28 mouse cellular contexts compared by ENCODE assay signal in genomic region chr8:77098101-77098500, GRCm38 (mm10).
A peak's percentile ranks its signal among the peaks of the same experiment; 100 is the strongest.
DNase-seq lines count a peak whose midpoint lies in the region; ATAC-seq and TF ChIP-seq lines count a peak whose summit lies in the region.
"Had no signal": no experiment of that assay in that cellular context is flagged by ENCODE, and none has a peak within 500 bp of the region (broad histone marks: within the 10 kb centered on the region; RNA-seq: fewer than 3 reads in every experiment).

No protein-coding gene starts in this region.

- DNase-seq in kidney, postnatal 14 days: no peak
- DNase-seq in testis, postnatal 10 days (ENCODE audit: low spot score): no peak
- no peak for DNase-seq in heart, postnatal 36 days
- DNase-seq in gastrocnemius, adult 8-10 months (ENCODE audit: low spot score in 2 of 2): no peak
- DNase-seq: adrenal gland, adult 8-10 months; adrenal gland, postnatal 25 days; cerebellum, adult 11-12 months; cerebellum, adult 8-10 months; cerebellum, postnatal 10 days; cerebellum, postnatal 36 days; embryo, embryonic 11 days; gastrocnemius, postnatal 10 days; gastrocnemius, postnatal 36 days; heart, adult 2 months; heart, postnatal 14 days had no signal

- no peaks in the 10 kb centered on the region for H3K9me3 ChIP-seq in kidney, embryonic 15.5 days (replicated peaks)
- no peaks in the 10 kb centered on the region for H3K9me3 ChIP-seq in intestine, embryonic 16.5 days (ENCODE audit: control insufficient read depth, low read length)
- H3K9me3 ChIP-seq: embryonic facial prominence, embryonic 10.5 days; embryonic facial prominence, embryonic 13.5 days; heart, embryonic 10.5 days; heart, embryonic 13.5 days; hindbrain, embryonic 12.5 days; hindbrain, embryonic 15.5 days had no signal

- no peaks in the 10 kb centered on the region for H3K27me3 ChIP-seq in kidney, embryonic 15.5 days
- no peaks in the 10 kb centered on the region for H3K27me3 ChIP-seq in testis, adult 2 months (ENCODE audit: control insufficient read depth, insufficient read depth, low read length)
- no peaks in the 10 kb centered on the region for H3K27me3 ChIP-seq in intestine, embryonic 16.5 days (replicated peaks; ENCODE audit: control insufficient read depth, insufficient read depth, low read length)
- H3K27me3 ChIP-seq: embryonic facial prominence, embryonic 13.5 days; heart, embryonic 13.5 days; hindbrain, embryonic 12.5 days; hindbrain, embryonic 15.5 days had no signal

- no peak for TF ChIP-seq CTCF in testis, adult 2 months (IDR thresholded peaks at IDR 0.05; ENCODE audit: control insufficient read depth, insufficient read depth, insufficient replicate concordance, low read depth, low read length)

- 0 out of 2 replicates have a peak, but pooled peaks have one; percentile 34 for ATAC-seq in kidney, embryonic 15.5 days (replicated peaks; ENCODE audit: low FRiP score)
- ATAC-seq in intestine, embryonic 16.5 days: peak; percentile 45; the same call in 1 of the 2 replicates
- ATAC-seq: activated CD4-positive, CD25-positive, alpha-beta regulatory T cell, adult 4 months; CD4-positive, CD25-positive, alpha-beta regulatory T cell, adult 4 months; forebrain, embryonic 14.5 days had no signal

- H3K4me3 ChIP-seq in kidney, embryonic 15.5 days (replicated peaks): no peak overlapping the region
- H3K4me3 ChIP-seq in testis, adult 2 months (ENCODE audit: control insufficient read depth, low read depth, low read length): peak overlapping the region; percentile 62
- no peak overlapping the region for H3K4me3 ChIP-seq in intestine, embryonic 16.5 days (ENCODE audit: low read length)
- H3K4me3 ChIP-seq: embryonic facial prominence, embryonic 10.5 days; embryonic facial prominence, embryonic 13.5 days; erythroblast, embryonic 14.5 days; heart, adult 2 months; heart, embryonic 10.5 days; heart, embryonic 13.5 days; hindbrain, embryonic 12.5 days; hindbrain, embryonic 15.5 days had no signal

- no peak overlapping the region for H3K4me2 ChIP-seq in kidney, embryonic 15.5 days
- H3K4me2 ChIP-seq in intestine, embryonic 16.5 days (ENCODE audit: low read depth, low read length): no peak overlapping the region
- H3K4me2 ChIP-seq: embryonic facial prominence, embryonic 13.5 days; heart, embryonic 13.5 days; hindbrain, embryonic 12.5 days; hindbrain, embryonic 15.5 days had no signal

- TF ChIP-seq POLR2A in testis, adult 2 months (IDR thresholded peaks at IDR 0.05; ENCODE audit: control insufficient read depth, low read depth, low read length): peak; percentile 55; the same call in 1 of the 2 replicates

- intact Hi-C loops in heart, postnatal 36 days (cut with DNase I): no loop called here

- 84% methylated on average over 10 of the region's 10 CpGs for WGBS in kidney, embryonic 15.5 days
- 77% methylated on average over 10 of the region's 10 CpGs for WGBS in intestine, embryonic 16.5 days

- H3K36me3 ChIP-seq in kidney, embryonic 15.5 days: no peaks in the 10 kb centered on the region
- H3K36me3 ChIP-seq in testis, adult 2 months (ENCODE audit: control insufficient read depth, insufficient read depth, low read length): no peaks in the 10 kb centered on the region
- no peaks in the 10 kb centered on the region for H3K36me3 ChIP-seq in intestine, embryonic 16.5 days (ENCODE audit: control insufficient read depth, insufficient read depth, low read length)
- H3K36me3 ChIP-seq: embryonic facial prominence, embryonic 10.5 days; embryonic facial prominence, embryonic 13.5 days; heart, embryonic 10.5 days; heart, embryonic 13.5 days; hindbrain, embryonic 12.5 days; hindbrain, embryonic 15.5 days had no signal

- no peak overlapping the region for H3K9ac ChIP-seq in kidney, embryonic 15.5 days
- no peak overlapping the region for H3K9ac ChIP-seq in intestine, embryonic 16.5 days (ENCODE audit: low read depth, low read length)
- H3K9ac ChIP-seq: embryonic facial prominence, embryonic 13.5 days; heart, embryonic 13.5 days; hindbrain, embryonic 12.5 days; hindbrain, embryonic 15.5 days had no signal

- H3K4me1 ChIP-seq in kidney, embryonic 15.5 days: no peaks in the 10 kb centered on the region; the same call in 1 of the 2 replicates
- peaks cover 5% of the 10 kb centered on the region for H3K4me1 ChIP-seq in testis, adult 2 months (ENCODE audit: control insufficient read depth, insufficient read depth, low read length)
- H3K4me1 ChIP-seq in intestine, embryonic 16.5 days (ENCODE audit: control insufficient read depth, insufficient read depth, low read length): 0 out of 2 replicates have a peak, but pooled peaks cover 3% of the 10 kb centered on the region
- H3K4me1 ChIP-seq: embryonic facial prominence, embryonic 10.5 days; embryonic facial prominence, embryonic 13.5 days; heart, embryonic 10.5 days; heart, embryonic 13.5 days; hindbrain, embryonic 12.5 days; hindbrain, embryonic 15.5 days had no signal

- no peak overlapping the region for H3K27ac ChIP-seq in kidney, embryonic 15.5 days
- H3K27ac ChIP-seq in testis, adult 2 months (ENCODE audit: control insufficient read depth, insufficient read depth, low read depth, low read length): no peak overlapping the region; the same call in 1 of the 2 replicates
- no peak overlapping the region for H3K27ac ChIP-seq in intestine, embryonic 16.5 days (ENCODE audit: low read length)
- H3K27ac ChIP-seq: embryonic facial prominence, embryonic 10.5 days; embryonic facial prominence, embryonic 13.5 days; heart, adult 2 months; heart, embryonic 10.5 days; heart, embryonic 13.5 days; hindbrain, embryonic 12.5 days; hindbrain, embryonic 15.5 days had no signal
